Mouse (Mus musculus) CD4-positive, CD25-positive, alpha-beta regulatory T cell (primary cell): ENCODE data around the gene Eif3c. TPM values are rescaled to one million over a fixed set of nuclear protein-coding genes. Genes with fewer than 3 reads are reported as not detected.

ENCODE experiments used
- polyA plus RNA-seq: library from polyadenylated mRNA; unstranded; fragments of 100-300 nt; shearing (Covaris generic); gene quantifications from one replicate; pipeline ENCODE4 v1.2.1, GENCODE M21; 2017

The Eif3c gene
- polyA plus RNA-seq: 186 TPM

DNA sequence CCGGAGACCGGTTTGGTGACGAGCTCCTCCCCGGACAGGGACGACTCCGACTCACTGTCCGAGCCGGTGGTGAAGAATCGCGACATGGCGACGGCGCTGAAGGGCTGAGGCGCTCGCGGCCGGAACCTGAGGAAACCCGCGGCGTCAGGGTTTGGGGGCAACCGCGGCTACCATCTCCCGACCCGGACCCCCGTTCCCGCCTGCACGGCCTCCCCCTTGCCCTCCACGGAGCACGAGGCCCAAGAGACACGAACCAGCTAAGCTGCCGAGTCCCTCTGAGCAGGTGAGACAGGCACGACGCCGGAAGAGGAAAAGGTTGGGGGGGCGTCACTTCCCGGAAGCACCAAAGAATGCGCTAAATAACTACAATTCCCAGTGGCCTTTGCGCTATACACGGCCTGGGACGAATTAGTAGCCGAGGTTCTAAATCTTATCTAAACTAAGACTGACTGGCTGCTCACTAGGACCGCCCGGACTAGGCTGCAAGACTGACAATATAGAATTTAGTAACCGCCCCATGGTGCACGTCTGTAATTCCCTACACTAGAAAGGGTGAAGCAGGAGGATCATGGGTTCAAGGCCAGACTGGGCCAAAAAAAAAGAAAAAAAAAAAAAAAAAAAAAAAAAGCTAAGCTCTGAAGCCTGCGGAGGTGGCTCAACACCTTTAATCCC lies at the start of gene Eif3c:
Eif3c (minus strand) TSS at position 318 of the 672 bp plus-strand sequence.

DNA sequence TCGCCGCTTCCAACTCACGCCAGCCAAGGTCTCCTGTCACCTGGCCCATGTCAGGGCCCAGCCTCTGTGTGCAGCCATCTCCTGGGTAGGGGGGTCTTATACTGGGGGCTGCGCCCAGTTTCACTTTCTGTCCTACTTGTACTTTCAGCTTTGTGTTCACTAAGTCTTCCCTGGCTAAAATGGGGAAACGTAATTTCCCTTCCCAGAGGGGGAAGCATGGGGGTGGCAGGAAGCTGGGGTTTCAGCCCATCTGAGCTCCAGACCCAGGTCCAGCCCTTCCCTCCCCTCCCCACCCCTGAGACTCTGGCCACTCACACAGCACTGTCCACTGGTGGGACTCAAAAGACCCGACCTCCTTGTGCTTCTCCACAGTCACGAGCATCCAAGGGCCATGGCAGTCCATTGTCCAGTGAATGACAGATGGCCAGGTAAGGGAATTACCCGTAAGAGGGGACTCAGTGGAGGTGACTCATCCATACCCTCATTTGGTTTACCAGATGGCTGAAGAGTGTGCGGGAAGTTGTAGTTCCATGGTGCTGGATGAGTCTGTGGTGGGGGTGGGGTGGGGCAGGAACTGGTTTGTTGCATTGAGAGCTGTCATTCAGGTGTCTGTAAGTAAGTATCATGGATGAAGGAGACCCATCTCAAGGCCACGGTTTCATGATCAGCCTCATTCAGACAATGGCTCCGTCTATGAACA lies 28.8 kb upstream of the Eif3c start, which contains the start of gene Il27:
Il27 (minus strand) TSS at position 80 of the 700 bp plus-strand sequence.

DNA sequence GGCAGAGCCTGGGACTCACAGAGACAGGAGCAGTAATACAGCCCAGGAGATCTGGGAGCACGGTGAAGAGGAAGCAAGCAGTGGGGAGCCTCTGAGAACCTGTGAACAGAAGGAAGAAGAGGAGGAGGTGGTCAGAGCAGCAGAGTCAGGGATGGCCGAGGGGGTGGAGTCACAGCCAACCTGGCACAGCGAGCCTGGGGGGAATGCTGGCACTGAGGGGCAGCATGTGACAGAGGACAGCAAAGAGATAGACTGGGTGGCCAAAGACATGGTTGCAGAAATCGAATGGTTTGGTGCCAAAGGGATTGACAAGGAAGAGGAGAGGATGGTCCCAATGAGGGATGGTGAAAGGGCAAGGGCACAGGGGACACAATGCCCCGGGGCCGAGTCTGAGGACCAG lies 19.5 kb upstream of the Eif3c start, which contains the start of gene Cln3:
Cln3 (minus strand) TSS at position 101 of the 400 bp plus-strand sequence.

DNA sequence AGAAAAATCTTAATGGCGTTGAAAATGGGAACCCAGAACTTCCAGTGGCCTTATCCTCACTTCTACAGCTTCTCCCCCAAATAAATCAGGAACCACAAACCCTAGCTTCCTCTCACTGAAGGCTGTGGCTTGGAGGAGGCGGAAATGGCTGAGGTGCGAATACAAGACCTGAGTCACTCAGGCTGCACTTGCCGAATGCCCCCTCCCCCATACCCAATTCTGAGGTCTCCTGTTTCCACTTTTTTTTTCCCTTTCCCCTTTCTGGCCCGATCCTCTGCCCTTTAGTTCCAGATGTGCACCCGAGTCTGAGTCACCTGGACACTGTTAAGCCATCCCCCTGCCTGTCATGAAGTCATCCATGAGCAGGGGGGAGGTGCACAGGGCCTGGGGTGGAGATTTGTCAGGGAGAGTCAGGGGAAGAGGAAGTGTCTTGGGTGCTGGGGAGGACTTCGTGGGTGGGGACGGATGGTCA lies 18.3 kb upstream of the Eif3c start, which contains the start of gene Apobr:
Apobr (plus strand) TSS at position 437 of the 472 bp plus-strand sequence.

DNA sequence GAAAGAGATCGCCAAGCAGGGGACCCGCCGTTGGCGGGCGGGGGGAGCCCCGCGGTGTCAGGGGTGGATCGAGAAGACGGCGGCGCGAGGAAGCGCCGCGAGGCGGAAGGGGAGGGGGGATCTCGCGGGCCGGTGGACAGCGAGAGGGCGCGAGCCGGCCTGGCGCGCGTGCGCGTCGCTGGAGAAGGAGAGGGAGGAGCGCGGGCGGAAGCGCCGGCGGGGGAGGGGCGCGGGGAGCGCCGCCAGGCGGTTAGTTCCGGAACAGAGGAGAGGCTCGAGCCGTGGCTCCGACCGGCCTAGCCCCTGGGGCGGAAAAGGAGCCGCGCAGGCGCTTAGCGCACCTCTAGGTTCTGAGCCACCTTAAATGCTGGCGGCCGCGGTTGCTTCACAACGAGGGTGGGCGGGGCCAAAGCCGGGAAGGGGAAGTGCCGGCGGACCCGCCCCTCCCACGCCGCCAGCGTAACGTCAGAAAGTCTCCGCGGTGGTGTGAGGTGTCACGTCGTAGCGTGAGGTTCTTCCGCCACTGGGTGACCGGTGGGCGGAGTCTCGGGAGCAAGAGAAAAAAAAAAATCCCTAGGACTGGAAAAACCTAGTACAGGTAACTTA lies 62.8 kb downstream of the Eif3c start, which contains the start of gene Atxn2l:
Atxn2l (minus strand) TSS at position 165 of the 606 bp plus-strand sequence.

Other genes with a start within 250 kb of the Eif3c start
- 801 TPM for gene Lat, start 196.8 kb downstream of the Eif3c start, polyA plus RNA-seq
- gene Spns1, start 189.0 kb downstream of the Eif3c start, polyA plus RNA-seq: 59.5 TPM
- 5.1 TPM for gene Nfatc2ip, start 169.7 kb downstream of the Eif3c start, polyA plus RNA-seq
- 2.3 TPM for gene Cd19, start 151.5 kb downstream of the Eif3c start, polyA plus RNA-seq
- gene Rabep2, start 137.7 kb downstream of the Eif3c start, polyA plus RNA-seq: 59.4 TPM
- gene Atp2a1, start 103.3 kb downstream of the Eif3c start, polyA plus RNA-seq: 0.31 TPM
- gene Sh2b1, start 91.0 kb downstream of the Eif3c start, polyA plus RNA-seq: 47.6 TPM
- 110 TPM for gene Tufm, start 79.0 kb downstream of the Eif3c start, polyA plus RNA-seq
- 111 TPM for gene Atxn2l, start 63.0 kb downstream of the Eif3c start, polyA plus RNA-seq
- gene Apobr, start 18.5 kb upstream of the Eif3c start, polyA plus RNA-seq: 2.1 TPM
- gene Cln3, start 19.4 kb upstream of the Eif3c start, polyA plus RNA-seq: 94.3 TPM
- not detected for gene Il27, start 28.5 kb upstream of the Eif3c start, polyA plus RNA-seq
- 0.34 TPM for gene Nupr1, start 64.5 kb upstream of the Eif3c start, polyA plus RNA-seq
- 101 TPM for gene Sgf29, start 82.9 kb upstream of the Eif3c start, polyA plus RNA-seq
- 0.96 TPM for gene Sult1a1, start 110.0 kb upstream of the Eif3c start, polyA plus RNA-seq
- gene Bola2, start 129.0 kb upstream of the Eif3c start, polyA plus RNA-seq: 118 TPM
- gene Slx1b, start 129.4 kb upstream of the Eif3c start, polyA plus RNA-seq: 9.2 TPM
- 3,348 TPM for gene Coro1a, start 141.4 kb upstream of the Eif3c start, polyA plus RNA-seq
- gene Mapk3, start 193.2 kb upstream of the Eif3c start, polyA plus RNA-seq: 35.2 TPM
- 1.7 TPM for gene Gdpd3, start 199.9 kb upstream of the Eif3c start, polyA plus RNA-seq
- 606 TPM for gene Ypel3, start 210.5 kb upstream of the Eif3c start, polyA plus RNA-seq
- gene Tbx6, start 215.1 kb upstream of the Eif3c start, polyA plus RNA-seq: 4.3 TPM
- 417 TPM for gene Ppp4c, start 226.1 kb upstream of the Eif3c start, polyA plus RNA-seq
- gene Fam57b, start 231.3 kb upstream of the Eif3c start, polyA plus RNA-seq: not detected